Mouse (Mus musculus): ENCODE results near the gene Tmem208. TPM values are rescaled to one million over a fixed set of nuclear protein-coding genes. Genes with fewer than 3 reads are reported as not detected.

Tmem208 gene
- polyA plus RNA-seq, 1 experiment from 2014 or later: 159 TPM

DNA sequence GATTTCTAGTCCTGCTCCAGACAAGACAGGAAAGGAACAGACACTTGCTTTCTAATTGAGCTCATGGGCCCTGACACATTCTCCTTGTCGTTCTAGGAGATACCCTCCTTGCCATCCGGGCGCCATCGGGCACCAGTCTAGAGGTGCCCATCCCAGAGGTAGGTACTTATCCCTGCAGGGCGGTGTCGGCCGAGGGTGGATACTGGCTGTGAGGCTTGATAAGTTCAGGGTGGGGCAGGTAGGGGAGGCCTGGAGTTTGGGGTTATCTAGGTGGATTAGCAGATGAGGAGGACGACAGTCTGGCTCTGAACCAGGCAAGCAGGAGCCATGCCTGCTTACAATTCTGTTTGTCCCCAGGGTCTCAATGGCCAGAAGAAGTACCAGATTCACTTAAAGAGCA is 26.2 kb upstream of the Tmem208 start:
- no peak overlapping the region for H3K4me3 ChIP-seq (replicated peaks)
- peaks cover 33% of the 10 kb centered on the region for H3K4me1 ChIP-seq
- no peaks in the 10 kb centered on the region for H3K9me3 ChIP-seq (replicated peaks)
- no peak overlapping the region for H3K27ac ChIP-seq (replicated peaks)
- ATAC-seq (ENCODE audit: low FRiP score): no peak
- H3K4me2 ChIP-seq: no peak overlapping the region
- 97% methylated on average over 8 of the region's 8 CpGs for WGBS
- H3K9ac ChIP-seq (replicated peaks): no peak overlapping the region
- no peaks in the 10 kb centered on the region; the same call in 1 of the 2 replicates for H3K27me3 ChIP-seq (replicated peaks)
- H3K36me3 ChIP-seq: peaks cover 52% of the 10 kb centered on the region

DNA sequence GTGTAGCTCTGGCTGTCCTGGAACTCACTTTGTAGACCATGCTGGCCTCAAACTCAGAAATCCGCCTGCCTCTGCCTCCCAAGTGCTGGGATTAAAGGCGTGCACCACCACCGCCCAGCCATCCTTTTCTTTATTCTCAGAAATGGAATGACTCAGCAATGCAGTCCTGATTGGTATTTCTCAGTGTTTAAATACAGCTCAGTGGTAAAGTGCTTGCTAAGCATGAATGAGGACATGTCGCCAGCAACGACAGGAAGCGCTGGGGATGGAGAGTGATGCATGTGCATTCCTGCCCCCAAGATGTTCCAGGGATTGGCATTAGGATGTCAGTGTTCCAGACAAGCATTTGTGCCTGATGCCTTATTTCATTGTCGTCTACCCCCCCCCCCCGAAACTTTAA is 22.8 kb upstream of the Tmem208 start:
- Histone ChIP-seq H3K9ac (replicated peaks) (no peak overlapping the region), H3K4me2 (no peak overlapping the region), H3K4me3 (replicated peaks) (no peak overlapping the region), H3K9me3 (replicated peaks) (no peaks in the 10 kb centered on the region), H3K4me1 (peaks cover 34% of the 10 kb centered on the region), H3K27ac (replicated peaks) (no peak overlapping the region), H3K27me3 (replicated peaks) (no peaks in the 10 kb centered on the region), H3K36me3 (peaks cover 74% of the 10 kb centered on the region)
- WGBS: 88% methylated on average over 8 of the region's 8 CpGs
- ATAC-seq (ENCODE audit: low FRiP score): no peak

DNA sequence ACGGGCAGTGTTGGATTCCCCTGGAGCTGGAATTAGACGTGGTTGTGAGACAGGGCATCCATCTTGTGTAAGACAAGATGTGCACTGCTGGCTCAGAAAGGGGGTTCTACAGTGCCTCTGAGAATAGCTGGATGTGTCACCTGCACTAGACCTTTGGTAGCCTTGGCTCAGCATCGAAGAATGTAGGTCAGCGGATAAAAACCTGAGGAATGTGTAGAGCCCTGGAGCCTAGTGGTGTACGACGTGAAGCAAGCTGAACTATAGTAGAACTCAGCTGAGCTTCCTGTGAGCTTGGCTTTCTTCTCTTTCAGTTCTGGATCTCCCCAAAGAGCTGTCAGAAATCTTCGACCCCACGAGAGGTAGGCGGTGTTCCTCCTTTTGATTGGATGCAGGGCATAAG is 22.3 kb upstream of the Tmem208 start:
- H3K27ac ChIP-seq (replicated peaks): no peak overlapping the region
- no peaks in the 10 kb centered on the region for H3K27me3 ChIP-seq (replicated peaks)
- H3K36me3 ChIP-seq: peaks cover 76% of the 10 kb centered on the region
- 77% methylated on average over 9 of the region's 9 CpGs for WGBS
- no peak overlapping the region for H3K4me2 ChIP-seq
- H3K9ac ChIP-seq (replicated peaks): no peak overlapping the region
- no peaks in the 10 kb centered on the region for H3K9me3 ChIP-seq (replicated peaks)
- ATAC-seq (ENCODE audit: low FRiP score): no peak
- H3K4me3 ChIP-seq (replicated peaks): no peak overlapping the region
- H3K4me1 ChIP-seq: peaks cover 29% of the 10 kb centered on the region

DNA sequence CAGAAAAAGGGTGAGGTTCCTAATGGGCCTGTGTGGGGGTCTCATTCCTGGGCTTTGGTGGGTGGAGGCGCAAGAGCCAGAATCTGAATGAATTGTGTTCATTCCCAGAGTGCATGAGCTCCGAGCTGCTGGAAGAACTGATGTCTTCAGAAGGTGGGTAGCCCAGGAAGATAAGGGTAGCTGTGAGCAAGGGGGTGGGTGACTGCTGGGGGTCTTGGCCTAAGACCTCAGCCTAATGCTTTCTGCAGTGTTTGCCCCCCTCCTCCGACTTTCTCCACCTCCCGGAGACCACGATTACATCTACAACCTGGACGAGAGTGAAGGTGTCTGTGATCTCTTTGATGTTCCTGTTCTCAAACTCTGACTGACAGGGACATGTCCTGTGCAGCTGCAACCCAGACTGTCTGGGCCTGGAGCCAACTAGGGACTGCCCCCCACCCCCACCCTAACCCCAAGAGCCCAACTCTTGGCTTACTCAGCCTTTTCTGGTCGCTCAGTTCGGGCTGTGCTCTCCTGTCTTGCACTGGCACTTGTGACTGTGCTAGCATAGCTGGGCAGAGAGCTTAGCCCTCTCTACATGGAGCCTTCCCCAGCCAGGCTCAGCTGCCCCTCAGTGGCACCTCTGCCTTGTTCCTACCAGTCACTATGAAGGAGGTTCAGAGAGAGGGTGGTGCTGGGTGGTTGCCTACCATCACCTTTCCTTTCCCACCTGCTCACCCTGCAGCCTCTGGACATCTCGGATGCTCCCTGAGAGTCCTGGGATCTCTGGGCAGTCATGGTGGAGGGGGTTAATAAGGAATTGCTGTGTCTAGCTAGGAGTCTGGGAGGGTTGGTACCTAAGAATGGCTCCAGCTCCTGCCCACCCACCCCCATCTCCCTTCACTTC is 21.6 kb upstream of the Tmem208 start:
- no peaks in the 10 kb centered on the region for H3K27me3 ChIP-seq (replicated peaks)
- H3K27ac ChIP-seq (replicated peaks): peak overlapping the region; percentile 48
- no peak for ATAC-seq (ENCODE audit: low FRiP score)
- peaks cover 78% of the 10 kb centered on the region for H3K36me3 ChIP-seq
- peaks cover 24% of the 10 kb centered on the region for H3K4me1 ChIP-seq
- H3K9me3 ChIP-seq (replicated peaks): no peaks in the 10 kb centered on the region
- H3K4me3 ChIP-seq (replicated peaks): no peak overlapping the region
- H3K9ac ChIP-seq (replicated peaks): no peak overlapping the region
- H3K4me2 ChIP-seq: no peak overlapping the region
- WGBS: 72% methylated on average over 9 of the region's 9 CpGs

DNA sequence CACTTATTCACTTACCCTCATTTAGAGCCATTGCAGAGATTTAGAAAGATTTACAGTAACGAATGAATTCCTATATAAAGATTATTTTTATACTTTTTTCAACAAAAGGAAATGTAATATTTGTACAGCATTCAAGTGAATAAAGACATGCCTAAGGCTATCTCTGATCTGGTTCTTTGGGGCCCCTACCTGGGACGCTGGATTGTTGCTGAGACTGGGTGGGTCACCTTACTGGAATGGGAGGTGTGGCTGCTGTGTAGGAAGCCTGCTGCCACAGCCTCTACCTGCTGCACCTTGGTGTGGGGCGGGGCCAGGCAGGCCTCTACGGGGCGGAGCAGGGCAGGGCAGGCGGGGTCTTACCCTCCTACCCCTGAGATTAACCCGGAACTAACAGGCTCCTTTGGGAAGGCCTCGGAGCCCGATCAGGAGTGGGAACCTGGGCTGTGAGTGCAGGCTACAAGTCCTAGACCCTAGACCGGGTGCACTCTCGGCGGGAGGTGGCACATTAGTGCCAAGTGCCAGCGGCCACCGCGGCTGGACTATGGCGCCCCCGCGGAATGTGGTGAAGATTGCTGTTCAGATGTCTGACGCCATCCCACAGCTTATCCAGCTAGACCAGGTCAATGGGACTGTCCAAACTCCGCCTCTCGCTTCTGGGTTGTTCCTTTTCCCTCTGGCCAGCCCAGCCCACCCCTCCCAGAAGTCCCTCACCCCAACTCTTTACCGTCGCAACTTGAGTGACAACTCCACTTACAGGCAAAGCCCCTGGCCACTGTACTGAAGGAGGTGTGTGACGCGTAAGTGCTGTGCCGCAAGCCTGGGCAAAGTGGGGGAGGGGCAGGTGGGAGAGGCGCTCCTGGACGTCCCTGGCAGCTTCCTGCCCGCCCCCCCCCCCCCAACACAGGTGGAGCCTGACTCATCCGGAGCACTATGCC is 20.7 kb upstream of the Tmem208 start, which contains the start of gene Elmo3:
Gene Elmo3 (plus strand): TSS at position 391 of the 935 bp plus-strand sequence.
- Histone ChIP-seq H3K9ac (replicated peaks) (no peak within 1 kb of the TSS), H3K4me1 (peaks cover 20% of the 10 kb centered on the region), H3K4me3 (replicated peaks) (peak within 1 kb of the TSS; percentile 8), H3K9me3 (replicated peaks) (no peaks in the 10 kb centered on the region), H3K4me2 (peak within 1 kb of the TSS; percentile 50), H3K27me3 (replicated peaks) (no peaks in the 10 kb centered on the region), H3K36me3 (peaks cover 78% of the 10 kb centered on the region), H3K27ac (replicated peaks) (peak within 1 kb of the TSS; percentile 48)
- peak; percentile 55 for ATAC-seq (ENCODE audit: low FRiP score)
- WGBS: 12% methylated on average over 30 of the region's 30 CpGs

DNA sequence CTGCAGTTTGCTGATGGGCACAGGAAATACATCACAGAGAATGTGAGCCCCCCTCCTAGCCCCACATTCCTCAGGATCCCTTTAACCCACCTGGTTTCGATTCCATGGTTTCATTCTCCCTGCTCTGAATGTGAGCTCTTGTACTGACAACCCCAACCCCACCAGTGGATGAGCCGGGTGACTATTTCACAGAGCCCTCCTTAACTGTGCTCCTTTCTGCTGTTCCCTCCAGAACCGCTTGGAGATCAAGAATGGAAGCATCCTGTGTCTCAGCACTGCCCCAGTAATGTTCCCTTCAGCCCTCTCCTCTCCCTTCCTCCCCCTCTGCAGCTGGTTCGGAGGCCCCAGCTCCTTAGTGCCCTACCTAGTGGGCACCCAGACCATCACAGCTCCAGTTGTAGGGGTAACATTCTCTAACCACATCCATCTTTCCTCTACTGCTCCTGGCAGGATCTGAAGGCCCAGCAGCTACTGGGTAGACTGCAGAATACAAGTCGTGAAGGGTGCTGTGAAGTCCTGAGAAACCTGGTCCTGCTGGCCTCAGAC is 19.9 kb upstream of the Tmem208 start:
- Histone ChIP-seq H3K27me3 (replicated peaks) (no peaks in the 10 kb centered on the region), H3K4me2 (peak overlapping the region; percentile 50), H3K9ac (replicated peaks) (no peak overlapping the region), H3K9me3 (replicated peaks) (no peaks in the 10 kb centered on the region), H3K4me1 (peaks cover 20% of the 10 kb centered on the region), H3K36me3 (peaks cover 74% of the 10 kb centered on the region), H3K27ac (replicated peaks) (no peak overlapping the region), H3K4me3 (replicated peaks) (no peak overlapping the region)
- ATAC-seq (ENCODE audit: low FRiP score): peak; percentile 14; the same call in 1 of the 2 replicates
- 62% methylated on average over 5 of the region's 5 CpGs for WGBS

DNA sequence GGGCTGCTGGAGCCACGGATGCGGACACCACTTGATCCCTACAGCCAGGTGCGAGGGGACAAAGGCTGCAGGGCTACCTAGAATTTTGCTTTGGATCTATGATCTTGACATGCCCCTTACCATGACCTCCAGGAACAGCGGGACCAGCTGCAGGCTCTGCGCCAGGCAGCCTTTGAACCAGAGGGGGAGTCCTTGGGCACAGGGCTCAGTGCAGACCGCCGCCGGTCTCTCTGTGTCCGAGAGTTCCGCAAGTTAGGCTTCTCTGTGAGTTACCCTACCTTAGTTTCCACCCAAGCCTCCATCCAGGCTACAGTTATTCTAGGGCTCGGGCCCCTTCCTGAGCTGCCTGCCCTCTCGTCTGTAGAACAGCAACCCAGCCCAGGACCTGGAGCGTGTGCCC is 18.5 kb upstream of the Tmem208 start:
- H3K9me3 ChIP-seq (replicated peaks): no peaks in the 10 kb centered on the region
- H3K36me3 ChIP-seq: peaks cover 74% of the 10 kb centered on the region
- no peak overlapping the region for H3K9ac ChIP-seq (replicated peaks)
- no peak overlapping the region for H3K27ac ChIP-seq (replicated peaks)
- no peak overlapping the region for H3K4me3 ChIP-seq (replicated peaks)
- no peak for ATAC-seq (ENCODE audit: low FRiP score)
- H3K4me1 ChIP-seq: peaks cover 20% of the 10 kb centered on the region
- no peaks in the 10 kb centered on the region for H3K27me3 ChIP-seq (replicated peaks)
- WGBS: 94% methylated on average over 13 of the region's 13 CpGs
- no peak overlapping the region for H3K4me2 ChIP-seq

DNA sequence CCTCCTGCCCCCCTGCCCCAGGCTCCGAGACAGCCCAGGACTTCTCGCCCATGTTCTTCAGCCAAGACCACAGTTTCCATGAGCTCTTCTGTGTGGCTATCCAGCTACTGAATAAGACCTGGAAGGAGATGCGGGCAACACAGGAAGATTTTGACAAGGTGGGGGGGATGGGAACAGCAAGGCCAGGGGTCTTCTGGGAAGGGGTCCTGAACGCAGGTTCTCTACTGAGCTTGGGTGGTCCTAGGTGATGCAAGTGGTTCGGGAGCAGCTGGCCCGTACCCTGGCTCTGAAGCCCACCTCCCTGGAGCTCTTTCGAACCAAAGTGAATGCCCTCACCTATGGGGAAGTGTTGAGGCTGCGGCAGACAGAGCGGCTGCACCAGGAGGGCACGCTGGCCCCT is 17.7 kb upstream of the Tmem208 start:
- Histone ChIP-seq H3K9ac (replicated peaks) (no peak overlapping the region), H3K9me3 (replicated peaks) (no peaks in the 10 kb centered on the region), H3K36me3 (peaks cover 76% of the 10 kb centered on the region), H3K27ac (replicated peaks) (no peak overlapping the region), H3K4me3 (replicated peaks) (no peak overlapping the region), H3K4me2 (no peak overlapping the region), H3K4me1 (peaks cover 20% of the 10 kb centered on the region), H3K27me3 (replicated peaks) (no peaks in the 10 kb centered on the region)
- no peak for ATAC-seq (ENCODE audit: low FRiP score)
- 96% methylated on average over 10 of the region's 10 CpGs for WGBS

DNA sequence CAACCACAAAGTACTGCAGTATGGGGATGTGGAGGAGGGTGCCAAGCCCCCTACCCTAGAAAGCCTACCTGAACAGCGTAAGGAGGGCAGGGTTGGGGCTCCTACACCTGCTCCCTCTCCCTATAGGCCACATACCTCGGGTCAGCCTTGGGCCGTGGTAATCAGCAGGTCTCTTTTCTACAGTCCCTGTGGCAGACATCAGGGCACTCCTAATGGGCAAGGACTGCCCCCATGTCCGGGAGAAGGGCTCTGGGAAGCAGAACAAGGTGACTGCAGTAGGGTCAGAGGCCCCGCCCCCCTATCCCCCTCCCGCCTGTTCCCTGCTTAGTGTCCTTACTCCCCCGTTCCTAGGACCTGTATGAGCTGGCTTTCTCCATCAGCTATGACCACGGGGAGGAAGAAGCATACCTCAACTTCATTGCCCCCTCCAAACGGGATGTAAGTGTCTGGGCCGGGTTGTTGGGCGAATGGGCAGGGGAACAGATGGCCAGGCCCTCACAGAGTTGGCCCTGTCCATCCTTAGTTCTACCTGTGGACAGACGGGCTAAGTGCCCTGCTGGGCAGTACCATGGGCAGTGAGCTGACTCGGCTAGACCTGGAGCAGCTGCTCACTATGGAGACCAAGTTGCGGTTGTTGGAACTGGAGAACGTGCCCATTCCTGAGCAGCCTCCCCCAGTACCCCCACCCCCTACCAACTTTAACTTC is 16.9 kb upstream of the Tmem208 start:
- Histone ChIP-seq H3K9me3 (replicated peaks) (no peaks in the 10 kb centered on the region), H3K27ac (replicated peaks) (no peak overlapping the region), H3K4me1 (peaks cover 20% of the 10 kb centered on the region), H3K36me3 (peaks cover 77% of the 10 kb centered on the region), H3K9ac (replicated peaks) (no peak overlapping the region), H3K27me3 (replicated peaks) (no peaks in the 10 kb centered on the region), H3K4me3 (replicated peaks) (no peak overlapping the region), H3K4me2 (no peak overlapping the region)
- ATAC-seq (ENCODE audit: low FRiP score): no peak
- 86% methylated on average over 15 of the region's 15 CpGs for WGBS

DNA sequence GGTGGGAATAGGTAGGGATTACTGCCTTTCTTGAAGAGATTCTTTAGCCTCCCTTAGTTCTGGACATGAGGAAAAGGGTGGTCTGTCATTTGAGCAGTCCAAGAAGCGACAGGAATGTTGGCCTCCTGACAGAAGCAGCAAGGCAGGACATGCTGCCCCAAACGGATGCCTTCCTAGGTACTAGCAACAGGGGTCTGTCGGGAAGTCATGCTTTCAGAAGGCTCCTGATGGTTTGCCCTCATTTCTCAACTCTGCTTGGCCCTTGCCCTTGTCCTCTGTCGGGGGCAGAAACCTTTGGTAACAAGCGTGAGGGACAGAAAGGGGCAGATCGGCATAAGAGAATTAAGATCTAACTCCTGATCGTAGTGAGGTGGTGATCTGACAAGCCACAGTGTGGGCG is 16.0 kb upstream of the Tmem208 start:
- Histone ChIP-seq H3K27me3 (replicated peaks) (no peaks in the 10 kb centered on the region), H3K4me2 (no peak overlapping the region), H3K36me3 (peaks cover 83% of the 10 kb centered on the region), H3K4me1 (peaks cover 12% of the 10 kb centered on the region), H3K27ac (replicated peaks) (no peak overlapping the region), H3K9ac (replicated peaks) (no peak overlapping the region), H3K4me3 (replicated peaks) (no peak overlapping the region), H3K9me3 (replicated peaks) (no peaks in the 10 kb centered on the region)
- WGBS: 89% methylated on average over 8 of the region's 8 CpGs
- ATAC-seq (ENCODE audit: low FRiP score): no peak

DNA sequence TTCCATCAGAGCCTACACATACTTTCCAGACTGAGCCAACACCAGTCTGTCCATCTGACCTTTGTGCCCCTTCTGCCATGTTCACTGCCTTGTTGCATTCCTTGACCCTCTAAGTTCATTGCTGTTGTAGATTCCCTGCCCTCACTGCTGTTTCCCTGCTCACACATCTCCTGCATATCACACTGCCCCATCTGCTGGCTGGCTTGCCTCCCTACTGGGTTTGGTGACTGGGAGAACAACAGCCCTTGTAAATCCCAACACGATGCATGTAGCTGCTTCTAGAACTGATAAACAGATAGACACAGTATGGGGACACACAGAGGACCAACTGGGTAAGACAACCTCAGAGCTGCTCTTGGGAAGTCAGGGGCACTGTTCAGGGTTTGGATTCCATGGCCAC is 14.4 kb upstream of the Tmem208 start:
- H3K36me3 ChIP-seq: peaks cover 91% of the 10 kb centered on the region
- 85% methylated on average over 1 of the region's 1 CpGs for WGBS
- H3K9me3 ChIP-seq (replicated peaks): no peaks in the 10 kb centered on the region

More for the DNA sequence above, 14.4 kb upstream of the Tmem208 start:
- no peak for ATAC-seq (ENCODE audit: low FRiP score)
- Histone ChIP-seq H3K27ac (replicated peaks) (no peak overlapping the region), H3K4me2 (no peak overlapping the region), H3K9ac (replicated peaks) (no peak overlapping the region), H3K27me3 (replicated peaks) (no peaks in the 10 kb centered on the region), H3K4me3 (replicated peaks) (no peak overlapping the region), H3K4me1 (no peaks in the 10 kb centered on the region)

Measured in neural tube, embryonic 15.5 days (tissue).